Mouse (Mus musculus) layer of hippocampus, adult 9-10 months (tissue): ENCODE measurements around the gene Lman1l.

Source experiments
- DNase-seq: peaks from one replicate; pipeline ENCODE4 v3.0.0; 2022; ENCODE audit warnings: low spot score

Lman1l gene

DNA sequence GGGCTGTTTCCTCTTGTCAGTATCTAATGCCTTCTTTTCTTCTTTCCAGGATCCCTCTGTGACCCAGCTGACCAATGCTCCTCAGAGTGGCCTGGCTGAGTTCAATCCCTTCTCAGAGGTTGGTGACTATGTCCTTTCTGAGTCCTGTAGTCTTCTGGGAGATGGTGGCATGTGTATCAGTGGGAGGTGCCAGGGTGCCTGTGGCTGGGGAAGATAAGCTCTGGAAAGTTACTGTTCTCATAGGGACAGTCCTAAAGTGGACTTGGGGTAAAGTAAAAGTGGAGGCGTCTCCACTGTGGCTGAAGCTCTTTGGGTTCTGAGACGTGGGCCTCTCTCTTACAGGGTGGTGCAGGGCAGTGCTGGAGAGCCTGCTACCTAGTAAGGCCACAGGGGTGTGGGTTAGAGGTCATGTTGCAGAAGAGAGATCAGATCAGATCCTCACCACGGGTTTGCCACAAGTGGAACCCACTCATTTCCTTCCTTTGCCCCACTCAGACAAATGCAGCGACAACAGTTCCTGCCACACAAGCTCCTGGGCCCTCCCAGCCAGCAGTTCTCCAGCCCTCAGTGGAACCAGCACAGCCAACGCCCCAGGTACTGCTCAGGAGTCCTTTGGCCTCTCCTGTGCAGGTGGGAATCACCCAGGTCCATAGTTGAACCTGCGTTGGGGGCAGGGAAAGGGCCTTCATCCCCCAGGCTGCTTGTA is 43.3 kb downstream of the Lman1l start:
- DNase-seq = no peak

- DNase-seq = no peak
Measured at GRCm38 (mm10) chr9:57575577-57575976, 45.0 kb downstream of the Lman1l start.

GRCm38 (mm10) chr9:57574397-57574796 is 46.2 kb downstream of the Lman1l start:
- DNase-seq = no peak

- DNase-seq = no peak
Measured at GRCm38 (mm10) chr9:57568500-57568899, 52.1 kb downstream of the Lman1l start.

DNA sequence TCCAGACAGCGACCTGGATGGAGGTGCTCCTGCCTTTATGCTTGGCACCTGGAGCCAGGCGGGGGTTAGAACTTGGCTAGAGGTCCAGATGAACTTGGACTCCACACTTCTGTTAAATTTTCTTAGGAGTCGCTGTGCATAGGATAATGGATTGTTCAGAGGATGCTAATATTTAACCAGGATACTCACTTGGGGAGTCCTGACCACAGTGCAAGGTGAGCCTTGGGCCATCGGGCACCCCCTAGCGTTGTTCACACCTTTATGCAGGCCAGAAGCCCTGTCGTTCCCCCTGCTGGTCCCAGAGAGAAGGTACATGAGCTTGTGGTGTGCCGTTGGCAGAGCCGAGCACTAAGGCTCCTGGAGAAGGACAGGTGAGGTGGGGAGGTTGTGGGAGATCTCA is 53.7 kb downstream of the Lman1l start:
- no peak for DNase-seq

GRCm38 (mm10) chr9:57565741-57566221 is 54.8 kb downstream of the Lman1l start:
- peak; percentile 62 for DNase-seq

DNA sequence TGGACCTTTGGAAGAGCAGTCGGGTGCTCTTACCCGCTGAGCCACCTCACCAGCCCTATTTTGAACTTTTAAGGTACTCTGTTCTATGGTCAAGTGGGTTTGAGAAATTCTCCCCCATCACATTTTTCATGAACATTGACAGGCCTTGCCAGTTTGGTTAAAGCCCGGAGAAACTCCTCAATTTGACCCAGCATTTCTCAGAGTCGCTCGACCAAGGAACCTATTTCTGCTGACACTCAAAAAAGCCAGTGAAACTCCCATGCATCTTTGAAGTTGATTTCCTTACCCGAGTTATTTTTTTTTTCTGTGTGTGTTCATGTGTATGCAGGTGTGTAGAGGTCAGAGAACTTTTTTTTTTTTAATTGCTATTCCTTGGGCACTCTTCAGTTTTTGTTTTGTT is 56.0 kb downstream of the Lman1l start:
- no peak for DNase-seq

DNA sequence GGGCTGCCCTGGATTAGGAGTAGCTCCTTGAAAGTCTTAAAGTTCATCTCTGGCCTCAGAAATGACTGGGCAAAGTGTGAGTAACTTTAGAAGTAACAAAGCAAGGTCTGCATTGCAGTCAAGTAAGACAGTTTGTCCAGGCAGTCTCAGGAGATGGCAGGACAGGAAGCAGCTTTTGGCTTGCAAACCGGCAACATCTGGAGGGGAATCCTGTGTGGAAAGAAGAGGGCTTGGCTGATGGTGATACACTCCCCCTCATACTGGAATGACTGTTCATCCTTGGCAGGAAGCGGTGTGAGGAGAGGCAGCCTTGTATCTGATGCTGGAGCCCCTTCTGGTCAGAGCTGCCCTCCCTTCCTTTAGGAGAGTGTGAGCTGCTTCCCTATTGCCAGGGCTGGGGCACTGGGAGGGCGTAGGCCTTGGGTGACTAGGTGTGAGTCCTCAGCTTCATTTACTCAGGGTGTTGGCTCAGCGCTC is 57.6 kb downstream of the Lman1l start:
- DNase-seq = no peak

DNA sequence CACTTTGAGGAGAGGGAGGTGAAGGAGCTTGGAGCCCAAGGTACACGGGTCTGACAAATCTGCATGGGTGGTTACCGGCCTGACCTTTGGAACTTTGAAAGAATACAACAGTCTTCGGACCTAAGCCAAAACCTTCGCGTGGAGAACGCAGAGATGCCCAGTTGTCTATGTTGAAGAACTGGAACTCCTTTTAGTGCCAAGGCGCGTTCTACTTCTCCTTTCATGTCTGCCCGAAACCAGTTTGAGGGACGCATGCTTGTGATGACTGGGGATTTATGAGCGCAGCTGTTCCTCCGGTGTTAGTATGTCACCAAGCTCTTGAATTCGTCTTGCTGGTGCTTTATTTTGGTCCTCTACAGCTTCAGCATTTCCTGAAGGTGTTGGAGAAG is 58.9 kb downstream of the Lman1l start:
- no peak for DNase-seq

GRCm38 (mm10) chr9:57560861-57561710 is 59.5 kb downstream of the Lman1l start, which contains the start of gene Scamp2:
TSS of gene Scamp2 (plus strand) at chr9:57560943.
- peak; percentile 87 for DNase-seq

DNA sequence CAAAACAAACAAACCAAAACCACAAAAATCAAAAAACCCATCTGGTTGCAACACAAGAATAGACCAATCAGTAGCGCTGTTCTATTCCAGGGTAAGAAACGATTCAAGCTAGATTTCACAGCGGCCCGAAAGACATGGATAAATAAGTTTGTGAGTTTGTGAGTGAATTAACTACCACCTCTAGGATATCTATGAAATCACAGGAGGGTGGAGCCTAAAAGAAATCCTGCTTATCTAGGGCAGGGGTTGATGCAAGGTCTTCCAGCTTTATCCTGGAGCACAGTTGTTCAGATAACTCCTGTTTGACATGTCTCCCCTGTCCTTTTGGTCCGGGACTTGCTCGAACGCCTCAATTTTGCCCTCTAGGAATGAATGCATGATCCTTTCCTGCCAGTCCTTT is 60.3 kb downstream of the Lman1l start:
- no peak for DNase-seq

GRCm38 (mm10) chr9:57559568-57559967 is 61.0 kb downstream of the Lman1l start:
- DNase-seq = no peak

GRCm38 (mm10) chr9:57558625-57559024 is 61.9 kb downstream of the Lman1l start:
- DNase-seq = no peak

GRCm38 (mm10) chr9:57557215-57557614 is 63.4 kb downstream of the Lman1l start:
- no peak for DNase-seq
